Mouse (Mus musculus): Measurements from ENCODE around the gene Gm9603.
"Not testable (repeated sequence)": the region's sequence is repeated elsewhere in the genome, so short reads cannot be mapped to it uniquely, and the experiment has no call there.

Gene Gm9603

GRCm38 (mm10) chr14:5687357-5687756 is at the start of gene Gm9603:
Gene Gm9603, minus strand, starts transcription at chr14:5687457.
- DNase-seq (ENCODE audit: low read depth, low spot score) = not testable (repeated sequence)

DNA sequence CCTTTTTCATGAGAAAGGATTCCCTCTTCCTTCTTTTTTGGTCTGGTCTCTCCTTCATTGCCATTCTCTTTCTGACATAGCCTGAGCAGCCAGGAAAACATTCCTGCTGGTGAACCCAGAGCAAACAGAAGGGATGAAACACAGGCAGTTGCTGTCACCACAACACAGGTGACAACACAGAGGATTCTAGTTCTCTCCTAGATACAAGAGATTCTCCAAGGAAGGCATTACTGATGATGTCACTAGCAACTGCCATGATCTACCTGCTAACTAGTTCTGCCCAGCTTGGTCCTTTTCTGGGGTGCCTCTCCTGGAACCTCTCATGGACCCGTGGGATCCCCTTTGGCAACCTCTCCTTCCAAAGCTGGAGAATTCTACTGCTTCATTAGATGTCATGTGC is 54.3 kb downstream of the Gm9603 start, which contains the start of gene Gm8265:
Gm8265 (minus strand) TSS at position 101 of the 400 bp plus-strand sequence.
- not testable (repeated sequence) for DNase-seq (ENCODE audit: low read depth, low spot score)
